Mouse (Mus musculus) midbrain, embryonic 10.5 days (tissue): ENCODE measurements around the gene Ror1. TPM values are rescaled to one million over a fixed set of nuclear protein-coding genes. Genes with fewer than 3 reads are reported as not detected.

ENCODE experiments used
- DNase-seq: peaks from one replicate; pipeline ENCODE4 v3.0.0-alpha.2; 2017; ENCODE audit warnings: low spot score
- H3K27ac ChIP-seq: fragments of 300-500 bp; sonication (generic); replicated peaks from 2 replicates; pipeline ENCODE4 v1.5.1; 2016; ENCODE audit warnings: mild to moderate bottlenecking
- H3K27me3 ChIP-seq: fragments of 300-500 bp; sonication (generic); 2 replicates; pipeline ENCODE4 v1.6.1; 2016; ENCODE audit warnings: low read depth, mild to moderate bottlenecking; ENCODE audit not compliant: poor library complexity, severe bottlenecking
- H3K36me3 ChIP-seq: fragments of 300-500 bp; sonication (generic); 2 replicates; pipeline ENCODE4 v1.6.1; 2016; ENCODE audit warnings: mild to moderate bottlenecking, moderate library complexity
- H3K4me1 ChIP-seq: fragments of 300-500 bp; sonication (generic); 2 replicates; pipeline ENCODE4 v1.6.1; 2016
- H3K4me3 ChIP-seq: fragments of 300-500 bp; sonication (generic); 2 replicates; pipeline ENCODE4 v1.5.1; 2016; ENCODE audit warnings: mild to moderate bottlenecking, moderate library complexity
- H3K9me3 ChIP-seq: fragments of 300-500 bp; sonication (generic); replicated peaks from 2 replicates; pipeline ENCODE4 v1.6.1; 2016; ENCODE audit warnings: mild to moderate bottlenecking
- WGBS: fragments of 180-500 bp; shearing (Covaris S2); methylation state at CpG from one replicate; pipeline ENCODE4 v1.1.7; 2016; 5-methylcytosine and 5-hydroxymethylcytosine counted together
- polyA plus RNA-seq: library from polyadenylated mRNA; unstranded; fragments of >200 nt; fragmentation: Nextera tagmentation; extraction: Ambion mirVana; gene quantifications from 2 replicates; pipeline ENCODE4 v1.2.1, GENCODE M21; 2016

Ror1 gene
- polyA plus RNA-seq, 1 experiment from 2014 or later: 5.9 TPM

DNA sequence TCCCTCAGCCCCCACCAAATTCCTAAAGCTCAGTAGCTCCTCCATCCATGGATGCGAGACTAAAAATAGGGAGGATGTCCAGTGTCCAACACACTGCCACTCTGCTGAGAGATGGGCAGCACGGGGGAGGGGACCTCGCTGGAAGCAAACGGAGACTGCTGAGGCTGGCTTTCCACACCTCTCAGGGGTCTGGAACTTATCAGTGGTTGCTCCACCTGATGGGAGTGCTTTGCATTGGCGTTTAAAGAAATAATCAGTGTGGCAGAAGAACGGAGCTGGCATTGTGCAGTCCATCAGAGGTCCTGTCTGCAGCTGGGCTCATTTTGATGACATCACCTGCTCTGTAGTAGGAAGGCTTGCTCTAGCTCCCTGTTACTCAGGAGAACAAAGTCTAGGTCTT, 188.9 kb downstream of the Ror1 start:
- no peak overlapping the region for H3K27ac ChIP-seq
- H3K36me3 ChIP-seq: no peaks in the 10 kb centered on the region
- no peaks in the 10 kb centered on the region for H3K9me3 ChIP-seq
- no peak overlapping the region for H3K4me3 ChIP-seq
- peaks cover 6% of the 10 kb centered on the region for H3K4me1 ChIP-seq
- no peaks in the 10 kb centered on the region for H3K27me3 ChIP-seq
- DNase-seq: no peak
- WGBS: 90% methylated on average over 6 of the region's 6 CpGs

GRCm38 (mm10) chr4:100286111-100286541, 190.5 kb downstream of the Ror1 start:
- H3K4me1 ChIP-seq: peaks cover 6% of the 10 kb centered on the region
- H3K27ac ChIP-seq: no peak overlapping the region
- H3K9me3 ChIP-seq: no peaks in the 10 kb centered on the region
- 54% methylated on average over 7 of the region's 7 CpGs for WGBS
- DNase-seq: no peak
- H3K36me3 ChIP-seq: no peaks in the 10 kb centered on the region
- no peaks in the 10 kb centered on the region for H3K27me3 ChIP-seq
- no peak overlapping the region for H3K4me3 ChIP-seq

DNA sequence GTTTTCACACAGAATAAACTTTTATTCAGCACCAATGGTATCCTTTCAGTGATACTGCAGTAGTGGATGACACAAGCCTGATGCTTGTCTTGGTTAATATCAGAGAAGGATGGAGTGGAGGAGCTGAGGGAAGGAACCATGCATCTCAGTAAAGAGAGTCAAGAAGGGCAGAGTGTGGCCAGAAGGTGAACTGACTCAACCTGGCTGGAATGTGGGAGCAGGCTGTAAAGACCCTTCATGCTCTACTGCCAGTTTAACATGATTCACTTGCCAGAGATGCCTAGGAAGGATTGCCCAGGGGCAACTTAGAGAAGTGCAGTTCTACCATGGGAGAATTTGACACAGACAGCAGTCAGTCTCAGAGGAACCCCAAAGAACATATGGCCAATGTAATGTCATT, 191.2 kb downstream of the Ror1 start:
- no peak for DNase-seq
- no peak overlapping the region for H3K27ac ChIP-seq
- peaks cover 6% of the 10 kb centered on the region for H3K4me1 ChIP-seq
- H3K27me3 ChIP-seq: no peaks in the 10 kb centered on the region
- no peaks in the 10 kb centered on the region for H3K9me3 ChIP-seq
- H3K36me3 ChIP-seq: no peaks in the 10 kb centered on the region
- H3K4me3 ChIP-seq: no peak overlapping the region

DNA sequence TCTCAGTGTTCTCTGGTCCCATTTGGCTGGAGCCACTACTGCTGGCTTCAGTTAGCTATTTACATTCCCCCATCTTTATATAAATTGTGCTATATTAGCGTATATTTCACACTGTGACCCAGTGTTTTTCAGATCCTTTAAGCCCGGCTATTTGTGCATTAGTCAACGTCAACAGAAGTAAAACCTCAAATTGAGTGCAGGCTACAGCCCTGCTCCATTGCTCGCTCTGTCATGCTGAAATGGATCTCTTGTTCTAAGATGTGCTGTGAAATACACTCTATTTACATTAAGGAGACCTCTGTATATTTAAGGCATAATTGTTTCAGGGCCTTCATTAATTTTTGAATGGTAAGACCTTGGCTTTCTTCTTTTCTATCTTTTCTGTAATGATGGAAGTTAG, 192.2 kb downstream of the Ror1 start:
- no peak overlapping the region for H3K4me3 ChIP-seq
- DNase-seq: no peak
- H3K27ac ChIP-seq: no peak overlapping the region
- H3K4me1 ChIP-seq: peaks cover 6% of the 10 kb centered on the region
- no peaks in the 10 kb centered on the region for H3K36me3 ChIP-seq
- H3K27me3 ChIP-seq: no peaks in the 10 kb centered on the region
- WGBS: 89% methylated on average over 4 of the region's 4 CpGs
- no peaks in the 10 kb centered on the region for H3K9me3 ChIP-seq

GRCm38 (mm10) chr4:100291015-100291651, 195.5 kb downstream of the Ror1 start:
- no peak for DNase-seq
- Histone ChIP-seq H3K4me3 (no peak overlapping the region), H3K9me3 (no peaks in the 10 kb centered on the region), H3K4me1 (peaks cover 3% of the 10 kb centered on the region), H3K27me3 (no peaks in the 10 kb centered on the region), H3K27ac (no peak overlapping the region), H3K36me3 (no peaks in the 10 kb centered on the region)
- 87% methylated on average over 5 of the region's 5 CpGs for WGBS

DNA sequence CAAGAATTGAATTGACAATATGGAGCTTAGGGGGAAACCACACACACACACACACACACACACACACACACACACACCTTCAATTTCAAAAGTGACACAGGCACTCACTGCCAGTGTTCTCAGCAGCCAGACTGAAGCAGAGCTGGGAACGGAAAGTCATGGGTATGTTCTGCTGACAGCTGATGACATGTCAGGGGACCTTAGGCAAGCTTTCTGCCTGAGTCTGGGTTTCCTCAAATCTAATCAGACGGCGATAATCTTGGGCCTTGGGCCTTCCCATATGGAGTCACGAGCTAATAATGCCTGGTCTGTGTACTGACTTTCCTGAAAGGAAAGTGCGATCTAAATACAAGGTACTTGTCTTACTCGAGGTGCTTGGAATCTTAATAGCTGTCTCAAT, 202.1 kb downstream of the Ror1 start:
- Histone ChIP-seq H3K4me1 (peaks cover 9% of the 10 kb centered on the region), H3K36me3 (no peaks in the 10 kb centered on the region), H3K27ac (no peak overlapping the region), H3K4me3 (no peak overlapping the region), H3K9me3 (no peaks in the 10 kb centered on the region), H3K27me3 (no peaks in the 10 kb centered on the region)
- WGBS: 84% methylated on average over 6 of the region's 6 CpGs
- DNase-seq: no peak

DNA sequence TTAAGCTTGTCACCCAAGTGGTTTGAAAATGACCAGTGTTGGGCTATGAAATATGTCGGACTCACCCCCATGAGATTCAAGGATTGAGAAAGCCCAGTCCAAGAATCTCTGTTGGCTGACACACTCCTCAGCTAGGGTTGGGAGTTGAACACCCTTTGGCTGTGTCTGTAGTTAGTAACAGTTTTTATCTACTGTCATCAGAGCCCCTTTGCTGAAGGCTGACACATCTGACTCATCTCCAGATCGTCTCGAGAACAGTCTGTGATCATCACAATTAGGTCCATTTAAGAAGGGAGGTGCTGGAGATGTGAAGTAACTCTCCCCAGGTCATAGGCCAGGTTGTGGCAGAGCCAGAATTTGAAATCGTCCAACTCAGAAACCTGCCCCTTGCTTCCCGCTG, 203.0 kb downstream of the Ror1 start:
- H3K9me3 ChIP-seq: no peaks in the 10 kb centered on the region
- no peak overlapping the region for H3K4me3 ChIP-seq
- no peaks in the 10 kb centered on the region for H3K27me3 ChIP-seq
- H3K4me1 ChIP-seq: peaks cover 11% of the 10 kb centered on the region
- no peaks in the 10 kb centered on the region for H3K36me3 ChIP-seq
- DNase-seq: no peak
- 91% methylated on average over 5 of the region's 5 CpGs for WGBS
- no peak overlapping the region for H3K27ac ChIP-seq

DNA sequence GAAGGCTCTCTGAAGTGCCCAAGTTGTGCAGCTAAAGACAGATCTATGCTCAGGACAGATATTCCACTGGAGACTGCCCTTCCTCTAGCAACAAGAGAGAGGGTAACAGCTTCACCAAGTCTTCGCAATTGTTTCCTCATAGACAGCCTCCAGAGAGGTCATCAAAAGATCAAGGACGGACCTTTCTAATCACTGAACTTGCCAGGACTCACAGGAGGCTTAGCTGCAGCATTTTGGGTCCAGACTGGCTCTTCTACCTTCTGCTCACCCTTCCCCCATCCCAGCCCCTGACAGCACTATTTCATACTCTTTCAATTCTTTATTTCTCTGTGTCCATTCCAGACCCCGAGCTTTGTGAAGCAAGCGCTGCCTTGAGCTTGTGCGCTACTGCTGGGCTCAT, 204.6 kb downstream of the Ror1 start:
- no peak overlapping the region for H3K27ac ChIP-seq
- peaks cover 11% of the 10 kb centered on the region for H3K4me1 ChIP-seq
- no peaks in the 10 kb centered on the region for H3K9me3 ChIP-seq
- DNase-seq: no peak
- 83% methylated on average over 5 of the region's 5 CpGs for WGBS
- H3K4me3 ChIP-seq: no peak overlapping the region
- H3K27me3 ChIP-seq: no peaks in the 10 kb centered on the region
- H3K36me3 ChIP-seq: no peaks in the 10 kb centered on the region

DNA sequence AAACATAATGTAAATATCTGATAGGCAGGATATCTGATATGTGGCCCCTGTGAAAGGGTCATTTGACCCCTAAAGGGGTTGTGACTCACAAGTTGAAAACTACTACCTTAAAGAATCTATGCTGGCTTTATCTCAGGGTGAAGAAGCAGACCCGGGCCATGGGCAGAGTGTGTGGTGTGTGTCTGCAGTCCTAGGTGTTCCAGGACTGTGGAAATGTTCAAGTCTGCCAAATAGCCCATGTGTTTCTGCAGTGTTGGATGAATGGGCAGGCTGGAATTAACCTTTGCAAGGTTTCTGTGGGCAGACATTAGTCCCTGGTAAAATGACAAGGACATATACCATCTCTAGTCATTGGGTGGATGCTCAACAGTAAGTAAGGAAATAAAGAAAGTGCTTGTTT, 205.8 kb downstream of the Ror1 start:
- no peak overlapping the region for H3K27ac ChIP-seq
- H3K9me3 ChIP-seq: no peaks in the 10 kb centered on the region
- 95% methylated on average over 1 of the region's 1 CpGs for WGBS
- no peaks in the 10 kb centered on the region for H3K27me3 ChIP-seq
- H3K4me1 ChIP-seq: peaks cover 11% of the 10 kb centered on the region
- no peaks in the 10 kb centered on the region for H3K36me3 ChIP-seq
- DNase-seq: no peak
- H3K4me3 ChIP-seq: no peak overlapping the region

- DNase-seq: no peak
- 89% methylated on average over 4 of the region's 4 CpGs for WGBS
- H3K4me3 ChIP-seq: no peak overlapping the region
- peaks cover 3% of the 10 kb centered on the region; the same call in 1 of the 2 replicates for H3K4me1 ChIP-seq
- no peaks in the 10 kb centered on the region for H3K36me3 ChIP-seq
- H3K9me3 ChIP-seq: no peaks in the 10 kb centered on the region
- no peaks in the 10 kb centered on the region for H3K27me3 ChIP-seq
- H3K27ac ChIP-seq: no peak overlapping the region
Observed at GRCm38 (mm10) chr4:100307365-100307764, 211.8 kb downstream of the Ror1 start.

DNA sequence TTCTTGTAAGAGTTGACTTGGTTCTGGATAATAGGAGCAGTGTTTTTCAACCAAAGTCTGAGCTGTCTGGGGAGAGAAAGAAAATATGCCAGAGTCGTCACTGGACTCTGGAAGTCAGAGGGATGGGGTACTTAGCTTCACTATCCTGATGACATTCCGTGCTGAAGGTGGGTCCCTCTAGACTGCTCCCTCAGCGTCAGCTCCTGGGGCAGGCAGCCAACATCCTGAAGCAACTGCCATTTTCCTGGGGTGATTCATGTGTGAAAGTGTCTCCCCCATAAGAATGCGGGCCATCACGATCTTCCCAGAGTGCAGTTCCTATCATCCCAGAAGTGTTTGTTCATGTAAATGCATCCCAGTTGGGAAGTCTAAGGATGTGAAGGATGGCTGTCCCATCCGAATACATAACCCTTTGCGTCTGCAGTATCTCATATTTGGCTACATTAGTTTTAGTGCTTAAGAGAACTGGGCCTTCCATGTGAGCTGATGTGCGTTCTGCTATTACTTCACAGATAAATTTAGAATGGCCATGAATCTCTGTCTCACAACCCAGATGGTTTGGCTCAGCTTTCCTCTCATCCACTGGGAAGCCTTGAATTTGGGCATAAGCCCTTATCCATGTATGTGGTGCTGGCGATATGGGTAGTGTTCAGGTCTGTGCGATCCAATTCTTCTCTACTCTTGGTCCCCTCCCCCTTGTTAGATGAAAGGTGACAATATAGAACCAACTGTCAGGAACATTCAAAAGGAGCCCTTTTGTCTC, 216.4 kb downstream of the Ror1 start:
- Histone ChIP-seq H3K36me3 (no peaks in the 10 kb centered on the region), H3K9me3 (no peaks in the 10 kb centered on the region), H3K4me1 (no peaks in the 10 kb centered on the region), H3K27me3 (no peaks in the 10 kb centered on the region), H3K27ac (no peak overlapping the region), H3K4me3 (no peak overlapping the region)
- WGBS: 89% methylated on average over 10 of the region's 10 CpGs
- no peak for DNase-seq

- no peak for DNase-seq
- 86% methylated on average over 1 of the region's 1 CpGs for WGBS
- no peaks in the 10 kb centered on the region for H3K36me3 ChIP-seq
Observed at GRCm38 (mm10) chr4:100315066-100315465, 219.5 kb downstream of the Ror1 start.

GRCm38 (mm10) chr4:100321758-100322157, 226.2 kb downstream of the Ror1 start:
- DNase-seq: no peak
- Histone ChIP-seq H3K36me3 (no peaks in the 10 kb centered on the region), H3K4me3 (no peak overlapping the region), H3K27me3 (peaks cover 9% of the 10 kb centered on the region; the same call in 1 of the 2 replicates), H3K9me3 (peaks cover 5% of the 10 kb centered on the region; the same call in 1 of the 2 replicates), H3K4me1 (peaks cover 4% of the 10 kb centered on the region; the same call in 1 of the 2 replicates), H3K27ac (no peak overlapping the region)
- 85% methylated on average over 6 of the region's 6 CpGs for WGBS

More at GRCm38 (mm10) chr4:100315066-100315465, 219.5 kb downstream of the Ror1 start:
- H3K4me3 ChIP-seq: no peak overlapping the region
- peaks cover 5% of the 10 kb centered on the region; the same call in 1 of the 2 replicates for H3K9me3 ChIP-seq
- H3K27me3 ChIP-seq: no peaks in the 10 kb centered on the region
- no peaks in the 10 kb centered on the region for H3K4me1 ChIP-seq
- H3K27ac ChIP-seq: no peak overlapping the region
